Mouse (Mus musculus): ENCODE measurements around the gene Tjp1.

GRCm38 (mm10) chr7:65345314-65345713 is 182.3 kb downstream of the Tjp1 start:
- TF ChIP-seq ZC3H11A (IDR thresholded peaks at IDR 0.05; ENCODE audit: borderline replicate concordance, low read depth, low read length) (no peak), MAFK (IDR thresholded peaks at IDR 0.05; ENCODE audit: insufficient read depth, low read depth, low read length) (no peak), ZNF384 (IDR thresholded peaks at IDR 0.05; ENCODE audit: low read depth, low read length) (no peak)

Measured in ES-E14 (cell line).